Mouse (Mus musculus) embryonic facial prominence, embryonic 12.5 days (tissue): ENCODE results near the gene Ccnd2. TPM values are rescaled to one million over a fixed set of nuclear protein-coding genes. Genes with fewer than 3 reads are reported as not detected.
A peak's percentile ranks its signal among the peaks of the same experiment; 100 is the strongest.

ENCODE experiments used
- ATAC-seq: fragments of 200-750 bp; cut with Nextera tagmentation; 2 replicates; pipeline ENCODE4 v1.8.0; 2017; ENCODE audit not compliant: insufficient number of reproducible peaks, insufficient read depth, low FRiP score, low TSS enrichment
- H3K27ac ChIP-seq: fragments of 300-500 bp; sonication (generic); 2 replicates; pipeline ENCODE4 v1.5.1; 2016; ENCODE audit warnings: mild to moderate bottlenecking
- H3K27me3 ChIP-seq: fragments of 300-500 bp; sonication (generic); 2 replicates; pipeline ENCODE4 v1.6.1; 2016; ENCODE audit warnings: mild to moderate bottlenecking, moderate library complexity
- H3K36me3 ChIP-seq: fragments of 300-500 bp; sonication (generic); 2 replicates; pipeline ENCODE4 v1.6.1; 2016; ENCODE audit warnings: mild to moderate bottlenecking
- H3K4me1 ChIP-seq: fragments of 300-500 bp; sonication (generic); 2 replicates; pipeline ENCODE4 v1.6.1; 2016
- H3K4me2 ChIP-seq: fragments of 300-500 bp; sonication (generic); replicated peaks from 2 replicates; pipeline ENCODE4 v1.6.1; 2016; ENCODE audit warnings: mild to moderate bottlenecking, moderate library complexity
- H3K4me3 ChIP-seq: fragments of 300-500 bp; sonication (generic); 2 replicates; pipeline ENCODE4 v1.5.1; 2016; ENCODE audit warnings: mild to moderate bottlenecking
- H3K9ac ChIP-seq: fragments of 300-500 bp; sonication (generic); 2 replicates; pipeline ENCODE4 v1.6.1; 2016; ENCODE audit warnings: mild to moderate bottlenecking, moderate library complexity
- H3K9me3 ChIP-seq: fragments of 300-500 bp; sonication (generic); 2 replicates; pipeline ENCODE4 v1.6.1; 2016; ENCODE audit warnings: mild to moderate bottlenecking, moderate library complexity
- WGBS: fragments of 180-500 bp; shearing (Covaris S2); methylation state at CpG from one replicate; pipeline ENCODE4 v1.1.7; 2016; 5-methylcytosine and 5-hydroxymethylcytosine counted together
- polyA plus RNA-seq: library from polyadenylated mRNA; unstranded; fragments of >200 nt; fragmentation: Nextera tagmentation; extraction: Ambion mirVana; gene quantifications from 2 replicates; pipeline ENCODE4 v1.2.1, GENCODE M21; 2016

The Ccnd2 gene
- 846 and 908 TPM in 2 replicates for polyA plus RNA-seq

GRCm38 (mm10) chr6:127152106-127152951, at the start of gene Ccnd2:
Gene Ccnd2 (minus strand): TSS chr6:127152193.
- H3K9me3 ChIP-seq, result no peaks in the 10 kb centered on the region
- H3K4me3 ChIP-seq, result peak within 1 kb of the TSS; percentile 85
- peak within 1 kb of the TSS; percentile 95 for H3K27ac ChIP-seq
- under 1% methylated on average over 40 of the region's 40 CpGs for WGBS
- H3K4me2 ChIP-seq, result peak within 1 kb of the TSS; percentile 78
- H3K27me3 ChIP-seq, result no peaks in the 10 kb centered on the region
- H3K4me1 ChIP-seq, result peaks cover 41% of the 10 kb centered on the region
- no peaks in the 10 kb centered on the region for H3K36me3 ChIP-seq
- peak; percentile 62 for ATAC-seq
- H3K9ac ChIP-seq, result peak within 1 kb of the TSS; percentile 50

- Histone ChIP-seq H3K27ac (no peak overlapping the region), H3K4me3 (no peak overlapping the region), H3K36me3 (no peaks in the 10 kb centered on the region), H3K9ac (no peak overlapping the region), H3K27me3 (no peaks in the 10 kb centered on the region), H3K4me2 (no peak overlapping the region), H3K9me3 (no peaks in the 10 kb centered on the region), H3K4me1 (no peaks in the 10 kb centered on the region)
- ATAC-seq, result no peak
- WGBS, result 77% methylated on average over 2 of the region's 2 CpGs
Observed at GRCm38 (mm10) chr6:127196985-127197384, 45.0 kb upstream of the Ccnd2 start.

- Histone ChIP-seq H3K9ac (no peak overlapping the region), H3K36me3 (no peaks in the 10 kb centered on the region), H3K4me2 (no peak overlapping the region), H3K4me3 (no peak overlapping the region), H3K27me3 (no peaks in the 10 kb centered on the region), H3K27ac (no peak overlapping the region), H3K9me3 (no peaks in the 10 kb centered on the region), H3K4me1 (peaks cover 20% of the 10 kb centered on the region)
- no peak for ATAC-seq
- WGBS, result 78% methylated on average over 12 of the region's 12 CpGs
Observed at GRCm38 (mm10) chr6:127181296-127181695, 29.3 kb upstream of the Ccnd2 start.

GRCm38 (mm10) chr6:127179056-127179759, 27.2 kb upstream of the Ccnd2 start:
- no peak for ATAC-seq

GRCm38 (mm10) chr6:127177962-127178361, 26.0 kb upstream of the Ccnd2 start:
- WGBS, result 67% methylated on average over 7 of the region's 7 CpGs
- Histone ChIP-seq H3K9me3 (no peaks in the 10 kb centered on the region), H3K27me3 (no peaks in the 10 kb centered on the region), H3K4me3 (no peak overlapping the region), H3K4me1 (peaks cover 12% of the 10 kb centered on the region), H3K4me2 (no peak overlapping the region), H3K36me3 (no peaks in the 10 kb centered on the region), H3K27ac (no peak overlapping the region), H3K9ac (no peak overlapping the region)
- ATAC-seq, result no peak

More at GRCm38 (mm10) chr6:127179056-127179759, 27.2 kb upstream of the Ccnd2 start:
- Histone ChIP-seq H3K9ac (no peak overlapping the region), H3K4me2 (no peak overlapping the region), H3K9me3 (no peaks in the 10 kb centered on the region), H3K27me3 (no peaks in the 10 kb centered on the region), H3K4me3 (no peak overlapping the region), H3K4me1 (peaks cover 12% of the 10 kb centered on the region), H3K36me3 (no peaks in the 10 kb centered on the region), H3K27ac (no peak overlapping the region)
- WGBS, result 43% methylated on average over 12 of the region's 12 CpGs

- H3K4me2 ChIP-seq, result no peak overlapping the region
- H3K4me3 ChIP-seq, result no peak overlapping the region
Observed at GRCm38 (mm10) chr6:127177441-127177840, 25.4 kb upstream of the Ccnd2 start.

GRCm38 (mm10) chr6:127172461-127172860, 20.5 kb upstream of the Ccnd2 start:
- WGBS, result 88% methylated on average over 11 of the region's 11 CpGs
- no peaks in the 10 kb centered on the region for H3K27me3 ChIP-seq

More at GRCm38 (mm10) chr6:127177441-127177840, 25.4 kb upstream of the Ccnd2 start:
- H3K36me3 ChIP-seq, result no peaks in the 10 kb centered on the region
- ATAC-seq, result peak; percentile 42; the same call in 1 of the 2 replicates
- H3K4me1 ChIP-seq, result peaks cover 12% of the 10 kb centered on the region
- 35% methylated on average over 4 of the region's 4 CpGs for WGBS
- H3K27ac ChIP-seq, result 0 out of 2 replicates have a peak overlapping the region, but pooled peaks have one; percentile 12
- no peaks in the 10 kb centered on the region for H3K27me3 ChIP-seq
- no peaks in the 10 kb centered on the region for H3K9me3 ChIP-seq
- no peak overlapping the region for H3K9ac ChIP-seq

GRCm38 (mm10) chr6:127170734-127171133, 18.7 kb upstream of the Ccnd2 start:
- Histone ChIP-seq H3K9me3 (no peaks in the 10 kb centered on the region), H3K4me2 (no peak overlapping the region), H3K36me3 (no peaks in the 10 kb centered on the region), H3K27ac (no peak overlapping the region), H3K4me1 (no peaks in the 10 kb centered on the region), H3K4me3 (no peak overlapping the region), H3K9ac (no peak overlapping the region), H3K27me3 (no peaks in the 10 kb centered on the region)
- ATAC-seq, result no peak
- 88% methylated on average over 8 of the region's 8 CpGs for WGBS

More at GRCm38 (mm10) chr6:127172461-127172860, 20.5 kb upstream of the Ccnd2 start:
- H3K4me1 ChIP-seq, result no peaks in the 10 kb centered on the region; the same call in 1 of the 2 replicates
- H3K27ac ChIP-seq, result no peak overlapping the region
- no peak overlapping the region for H3K4me2 ChIP-seq
- no peak overlapping the region for H3K4me3 ChIP-seq
- ATAC-seq, result no peak
- H3K36me3 ChIP-seq, result no peaks in the 10 kb centered on the region
- no peak overlapping the region for H3K9ac ChIP-seq
- no peaks in the 10 kb centered on the region for H3K9me3 ChIP-seq

GRCm38 (mm10) chr6:127165663-127166062, 13.7 kb upstream of the Ccnd2 start:
- Histone ChIP-seq H3K36me3 (no peaks in the 10 kb centered on the region), H3K9ac (no peak overlapping the region), H3K4me2 (no peak overlapping the region), H3K4me1 (no peaks in the 10 kb centered on the region), H3K27ac (no peak overlapping the region), H3K27me3 (no peaks in the 10 kb centered on the region), H3K4me3 (no peak overlapping the region), H3K9me3 (no peaks in the 10 kb centered on the region)
- 73% methylated on average over 4 of the region's 4 CpGs for WGBS
- ATAC-seq, result no peak

- H3K4me1 ChIP-seq, result no peaks in the 10 kb centered on the region; the same call in 1 of the 2 replicates
- no peak overlapping the region for H3K4me3 ChIP-seq
- no peaks in the 10 kb centered on the region for H3K27me3 ChIP-seq
- H3K9me3 ChIP-seq, result no peaks in the 10 kb centered on the region
- H3K9ac ChIP-seq, result no peak overlapping the region
- 68% methylated on average over 6 of the region's 6 CpGs for WGBS
- H3K27ac ChIP-seq, result no peak overlapping the region
- no peak overlapping the region for H3K4me2 ChIP-seq
- no peak for ATAC-seq
- no peaks in the 10 kb centered on the region for H3K36me3 ChIP-seq
Observed at GRCm38 (mm10) chr6:127162842-127163241, 10.8 kb upstream of the Ccnd2 start.

GRCm38 (mm10) chr6:127157321-127157720, 5.3 kb upstream of the Ccnd2 start:
- Histone ChIP-seq H3K4me3 (no peak overlapping the region), H3K27me3 (no peaks in the 10 kb centered on the region)
- 9% methylated on average over 1 of the region's 1 CpGs for WGBS

More at GRCm38 (mm10) chr6:127157321-127157720, 5.3 kb upstream of the Ccnd2 start:
- no peak overlapping the region for H3K27ac ChIP-seq
- no peak overlapping the region for H3K9ac ChIP-seq
- ATAC-seq, result no peak
- H3K4me2 ChIP-seq, result no peak overlapping the region
- no peaks in the 10 kb centered on the region for H3K9me3 ChIP-seq
- H3K4me1 ChIP-seq, result peaks cover 23% of the 10 kb centered on the region; the same call in 1 of the 2 replicates
- H3K36me3 ChIP-seq, result no peaks in the 10 kb centered on the region
